Mouse (Mus musculus) testis, adult 10 weeks (tissue): ENCODE data around the gene Rabep2. TPM values are rescaled to one million over a fixed set of nuclear protein-coding genes. Genes with fewer than 3 reads are reported as not detected.

Experiments used
- polyA plus RNA-seq: library from polyadenylated mRNA; stranded (reverse); fragments of 350-450 nt; fragmentation: Illumina TruSeq; extraction: RNeasy Lipid Tissue Mini Kit (QIAGEN cat#74804); gene quantifications from one replicate; pipeline ENCODE4 v1.2.3, GENCODE M21; 2014; ENCODE audit warnings: low read depth, low replicate concordance

Gene Rabep2
- 0.59 TPM for polyA plus RNA-seq

DNA sequence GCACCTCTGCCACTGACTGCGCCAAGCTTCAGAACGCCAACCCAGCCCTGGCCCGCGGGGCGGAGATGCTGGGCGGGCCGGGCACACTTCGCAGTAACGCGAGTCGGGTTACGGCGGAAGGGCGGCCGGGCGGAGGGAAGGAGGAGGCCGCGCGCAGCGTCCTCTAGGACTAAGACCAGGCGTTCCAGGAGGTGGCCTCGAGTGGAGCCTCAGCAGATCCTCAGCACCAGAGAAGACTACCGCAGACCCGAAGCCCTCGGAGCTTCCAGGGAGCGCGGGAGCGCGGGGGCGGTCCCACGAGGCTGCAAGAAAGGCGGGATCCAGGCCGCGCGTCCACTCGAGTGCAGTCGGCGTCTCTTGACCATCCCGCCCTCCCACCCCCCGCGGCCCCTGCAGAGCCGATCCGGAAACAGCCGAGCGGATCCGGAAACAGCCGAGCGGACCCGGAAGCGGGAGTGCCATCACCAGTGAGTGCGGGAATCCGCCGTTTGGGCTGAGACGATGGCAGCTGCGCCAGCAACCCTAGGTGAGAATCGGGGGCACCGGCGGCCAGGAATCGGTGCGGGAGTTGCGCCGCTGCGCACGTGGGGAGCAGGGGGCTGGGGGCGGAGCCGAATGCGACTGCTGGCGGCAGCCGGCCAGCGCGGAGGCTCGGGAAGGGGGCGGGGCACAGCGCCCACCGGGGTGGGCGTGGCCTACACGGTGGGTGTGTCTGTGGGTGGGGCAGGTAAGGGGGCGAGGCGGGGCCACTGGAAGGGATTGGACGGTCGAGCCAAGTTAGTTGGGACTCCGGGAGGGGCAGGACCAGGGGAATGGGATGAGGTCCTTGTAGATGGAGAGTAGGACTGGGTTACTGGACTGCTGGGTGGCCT lies at the start of gene Rabep2:
TSS of gene Rabep2 (plus strand) at position 129 of the 872 bp plus-strand sequence.

DNA sequence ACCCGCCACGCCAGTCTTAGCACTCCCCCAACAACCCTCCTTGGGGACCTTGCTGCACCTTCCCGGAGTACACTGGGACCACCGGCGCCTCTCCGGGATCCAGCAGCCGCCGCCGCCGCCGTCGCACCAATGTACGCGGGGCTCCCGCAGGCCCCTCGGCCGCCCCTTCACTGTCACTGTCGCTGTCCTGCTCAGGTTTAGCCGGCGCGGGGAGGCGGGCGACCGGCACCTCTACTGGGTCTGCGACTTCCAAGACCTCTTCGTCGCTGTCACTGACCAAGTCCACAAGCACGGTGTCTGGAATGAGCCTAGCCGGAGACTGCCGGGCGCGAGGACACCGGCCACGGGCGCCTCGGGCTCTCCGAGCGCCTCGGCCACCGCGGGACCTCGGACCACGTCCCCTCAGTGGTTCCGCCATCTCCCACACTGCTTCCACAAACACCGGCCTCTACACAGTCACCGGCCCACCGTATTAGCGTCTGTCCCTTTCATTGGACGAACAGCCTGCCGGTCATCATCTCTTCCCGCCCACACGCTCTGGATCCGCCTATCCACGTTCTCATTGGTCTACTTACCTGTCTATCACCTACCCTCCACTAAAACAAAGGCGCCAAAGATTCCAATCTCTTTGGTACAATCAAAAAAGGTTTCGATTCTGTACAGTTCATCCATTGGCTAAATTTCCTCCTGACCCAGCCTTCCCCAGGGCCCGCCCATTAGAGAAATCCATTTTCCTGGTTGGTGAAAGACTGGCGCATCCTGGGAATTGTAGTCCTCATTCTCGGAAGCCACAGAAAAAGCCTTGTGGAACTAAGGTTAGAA lies 32.0 kb upstream of the Rabep2 start, which contains the start of gene Nfatc2ip:
TSS of gene Nfatc2ip (minus strand) at position 440 of the 822 bp plus-strand sequence.

DNA sequence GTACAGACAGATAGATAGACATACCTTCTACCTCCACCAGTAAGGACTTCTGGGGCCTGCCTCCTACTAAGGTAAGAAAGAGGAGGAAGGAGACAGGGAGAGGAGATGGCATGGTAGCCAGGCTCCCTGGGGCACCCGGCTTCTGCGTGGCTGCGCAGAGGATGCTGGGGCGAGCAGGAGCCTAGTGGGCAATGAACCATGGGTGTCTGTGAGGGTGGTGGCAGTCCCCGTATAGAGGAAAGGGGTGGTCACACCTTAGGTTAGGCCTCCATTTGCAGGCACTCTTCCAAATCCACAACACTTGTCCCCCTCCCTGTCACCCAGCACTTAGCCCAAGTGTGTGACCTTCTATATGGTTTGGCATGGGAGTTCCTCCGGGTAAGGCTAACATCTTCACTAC lies 13.8 kb upstream of the Rabep2 start, which contains the start of gene Cd19:
TSS of gene Cd19 (minus strand) at position 165 of the 400 bp plus-strand sequence.

DNA sequence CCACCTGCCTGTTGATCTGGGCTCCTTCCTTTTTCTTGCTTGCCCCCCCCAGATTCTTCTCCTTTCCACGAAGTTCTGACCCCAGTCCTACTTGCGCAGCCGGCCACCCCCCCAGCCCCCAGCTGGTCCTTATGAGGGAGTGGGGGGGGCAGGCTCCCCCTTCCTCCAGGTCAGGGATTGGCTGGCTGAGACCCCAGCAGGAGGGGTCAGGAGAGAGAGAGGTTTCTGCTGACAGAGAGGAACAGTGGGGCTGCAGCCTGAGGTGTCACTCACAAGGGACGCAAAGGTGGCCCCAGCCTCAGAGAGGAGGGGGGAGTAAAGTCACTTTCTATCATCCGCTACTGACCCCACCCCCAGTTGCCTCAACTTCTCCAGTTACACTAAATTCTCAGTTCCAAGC lies 34.4 kb downstream of the Rabep2 start, which contains the start of gene Atp2a1:
TSS of gene Atp2a1 (minus strand) at position 105 of the 400 bp plus-strand sequence.

DNA sequence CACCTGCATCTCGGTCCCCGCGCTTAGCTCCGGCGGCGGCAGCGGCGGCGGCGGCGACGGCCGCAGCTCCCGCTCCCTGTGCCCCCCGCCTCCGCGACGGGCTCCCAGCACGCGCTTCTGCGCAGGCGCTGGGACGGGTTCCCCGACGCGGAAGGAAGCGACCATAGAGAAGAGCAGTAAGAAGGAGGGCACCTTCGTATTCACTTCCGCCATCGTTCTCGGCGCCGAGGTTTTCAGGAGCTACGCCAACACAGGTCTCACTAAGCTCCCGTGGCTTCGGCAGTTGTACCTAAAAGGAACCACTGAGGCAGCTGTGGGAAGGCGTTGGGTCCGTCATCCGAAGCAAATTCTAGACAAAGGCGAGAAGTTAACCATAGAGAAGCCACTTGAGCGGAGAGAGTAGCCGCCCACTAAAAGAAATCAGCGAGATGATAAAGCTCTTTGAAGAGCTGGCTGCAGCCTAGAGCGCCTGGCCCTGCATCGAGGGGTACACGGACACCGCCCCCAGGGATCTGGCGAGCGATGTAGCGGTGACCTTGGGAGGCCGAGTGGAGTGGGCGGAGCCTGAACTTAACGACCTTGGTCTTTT lies 46.5 kb downstream of the Rabep2 start, which contains the start of gene Sh2b1:
TSS of gene Sh2b1 (minus strand) at position 432 of the 589 bp plus-strand sequence.

DNA sequence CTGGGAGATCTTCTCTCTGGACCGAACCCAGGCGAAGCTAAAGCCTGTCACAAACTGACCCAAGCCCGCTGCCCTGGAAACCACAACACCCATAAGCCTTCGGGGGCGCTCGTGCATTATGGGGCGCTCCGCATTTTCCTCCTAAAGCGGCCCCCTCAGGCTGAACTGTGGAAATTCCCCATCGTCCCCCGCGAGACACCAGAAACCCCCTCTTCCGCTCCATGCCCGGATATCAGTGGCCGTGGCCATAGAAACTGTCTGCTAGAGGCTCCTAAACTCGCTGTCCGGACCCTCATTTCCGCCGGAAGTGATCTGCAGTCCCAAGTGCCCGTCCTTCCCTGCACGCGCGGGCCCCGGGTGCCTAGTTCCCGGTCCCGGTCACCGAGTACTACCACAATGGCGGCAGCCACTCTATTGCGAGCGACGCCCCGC lies 58.5 kb downstream of the Rabep2 start, which contains the start of gene Tufm:
TSS of gene Tufm (plus strand) at position 310 of the 432 bp plus-strand sequence.

Other genes with a start within 250 kb of the Rabep2 start
- gene Xpo6, start 228.3 kb upstream of the Rabep2 start, polyA plus RNA-seq, result 149 TPM
- 2.2 TPM for gene Sbk1, start 156.1 kb upstream of the Rabep2 start, polyA plus RNA-seq
- not detected for gene Lat, start 59.2 kb upstream of the Rabep2 start, polyA plus RNA-seq
- gene Spns1, start 51.3 kb upstream of the Rabep2 start, polyA plus RNA-seq, result 0.55 TPM
- gene Nfatc2ip, start 32.0 kb upstream of the Rabep2 start, polyA plus RNA-seq, result 42.2 TPM
- gene Cd19, start 13.9 kb upstream of the Rabep2 start, polyA plus RNA-seq, result 0.39 TPM
- gene Atp2a1, start 34.3 kb downstream of the Rabep2 start, polyA plus RNA-seq, result not detected
- 1.2 TPM for gene Sh2b1, start 46.7 kb downstream of the Rabep2 start, polyA plus RNA-seq
- 2.5 TPM for gene Tufm, start 58.6 kb downstream of the Rabep2 start, polyA plus RNA-seq
- gene Atxn2l, start 74.7 kb downstream of the Rabep2 start, polyA plus RNA-seq, result 218 TPM
- 352 TPM for gene Eif3c, start 137.7 kb downstream of the Rabep2 start, polyA plus RNA-seq
- gene Apobr, start 156.2 kb downstream of the Rabep2 start, polyA plus RNA-seq, result not detected
- gene Cln3, start 157.1 kb downstream of the Rabep2 start, polyA plus RNA-seq, result 1.8 TPM
- gene Il27, start 166.2 kb downstream of the Rabep2 start, polyA plus RNA-seq, result not detected
- 0.38 TPM for gene Nupr1, start 202.1 kb downstream of the Rabep2 start, polyA plus RNA-seq
- gene Sgf29, start 220.6 kb downstream of the Rabep2 start, polyA plus RNA-seq, result 38.3 TPM
- gene Sult1a1, start 247.7 kb downstream of the Rabep2 start, polyA plus RNA-seq, result 17.4 TPM